Mouse (Mus musculus) MEL (cell line): ENCODE measurements at regions not wholly inside any gene's neighbourhood (a gene's known extent, or its start where the extent isn't known, plus 50 kb on each side); places are given as distances from the start of the nearest gene placed in this dataset.

Source experiments
- DNase-seq: peaks from one replicate; pipeline ENCODE4 v3.0.0; 2011; ENCODE audit warnings: low read depth, low spot score
- H3K27ac ChIP-seq: 2 replicates; pipeline ENCODE4 v1.5.1; 2012; ENCODE audit warnings: low read depth, mild to moderate bottlenecking, control low read depth, low read length, moderate library complexity; ENCODE audit not compliant: control insufficient read depth
- H3K27me3 ChIP-seq, 2 experiments: fragments of 150-350 bp in 1 of 2; sonication (generic) in 1 of 2; 2 replicates each; pipeline ENCODE4 v1.6.1; 2012; ENCODE audit warnings: low read length in 2 of 2, mild to moderate bottlenecking in 2 of 2, improper control_type of control experiment in 1 of 2, moderate library complexity in 1 of 2; ENCODE audit not compliant: insufficient read depth in 2 of 2, control insufficient read depth in 1 of 2
- H3K36me3 ChIP-seq, 2 experiments: 2 replicates each; pipeline ENCODE4 v1.6.1; 2012 to 2014; ENCODE audit warnings: low read length in 2 of 2, improper control_type of control experiment in 1 of 2, inconsistent platforms in 1 of 2, mild to moderate bottlenecking in 1 of 2; ENCODE audit not compliant: insufficient read depth in 2 of 2, control insufficient read depth in 1 of 2
- H3K4me1 ChIP-seq, 2 experiments: fragments of 150-350 bp in 1 of 2; sonication (generic) in 1 of 2; 2 replicates each; pipeline ENCODE4 v1.6.1; 2012; ENCODE audit warnings: low read length in 2 of 2, improper control_type of control experiment in 1 of 2, mild to moderate bottlenecking in 1 of 2; ENCODE audit not compliant: insufficient read depth in 2 of 2, control insufficient read depth in 1 of 2
- H3K4me3 ChIP-seq, 2 experiments: fragments of 150-350 bp in 1 of 2; sonication (generic) in 1 of 2; 2 replicates each; pipeline ENCODE4 v1.5.1; 2012; ENCODE audit warnings: low read depth in 2 of 2, low read length in 2 of 2, mild to moderate bottlenecking in 2 of 2, moderate library complexity in 2 of 2, control low read depth in 1 of 2, improper control_type of control experiment in 1 of 2; ENCODE audit not compliant: control insufficient read depth in 1 of 2, insufficient read depth in 1 of 2
- H3K79me2 ChIP-seq: 2 replicates; pipeline ENCODE4 v1.6.1; 2012; ENCODE audit warnings: mild to moderate bottlenecking, low read length, moderate library complexity; ENCODE audit not compliant: control insufficient read depth, poor library complexity, insufficient read depth
- H3K9ac ChIP-seq: 2 replicates; pipeline ENCODE4 v1.6.1; 2012; ENCODE audit warnings: low read depth, mild to moderate bottlenecking, control low read depth, low read length, moderate library complexity; ENCODE audit not compliant: control insufficient read depth, poor library complexity, severe bottlenecking
- H3K9me3 ChIP-seq: fragments of 150-350 bp; sonication (generic); replicated peaks from 2 replicates; pipeline ENCODE4 v1.6.1; 2012; ENCODE audit warnings: mild to moderate bottlenecking, low read length, improper control_type of control experiment, moderate library complexity; ENCODE audit not compliant: insufficient read depth
- CHD2 ChIP-seq: IDR thresholded peaks from 2 replicates; pipeline ENCODE4 v1.6.1; 2011; ENCODE audit warnings: low read length, improper control_type of control experiment
- ELF1 ChIP-seq: IDR thresholded peaks from 2 replicates; pipeline ENCODE4 v1.6.1; 2014; ENCODE audit warnings: low read depth, mild to moderate bottlenecking, inconsistent platforms, low read length, improper control_type of control experiment, moderate library complexity
- EP300 ChIP-seq, 2 experiments: IDR thresholded peaks; 2 replicates each; pipeline ENCODE4 v1.6.1; 2011; ENCODE audit warnings: improper control_type of control experiment in 2 of 2, low read length in 2 of 2, low read depth in 1 of 2, mild to moderate bottlenecking in 1 of 2
- GABPA ChIP-seq: IDR thresholded peaks from 2 replicates; pipeline ENCODE4 v1.6.1; 2012; ENCODE audit warnings: low read depth, mild to moderate bottlenecking, inconsistent platforms, low read length, improper control_type of control experiment, moderate library complexity
- GATA1 ChIP-seq: IDR thresholded peaks from 2 replicates; pipeline ENCODE4 v1.6.1; 2011; ENCODE audit warnings: low read depth, low read length, improper control_type of control experiment
- HCFC1 ChIP-seq: IDR thresholded peaks from 2 replicates; pipeline ENCODE4 v1.6.1; 2012; ENCODE audit warnings: low read depth, mild to moderate bottlenecking, inconsistent platforms, low read length, improper control_type of control experiment, moderate library complexity
- MAZ ChIP-seq: IDR thresholded peaks from 2 replicates; pipeline ENCODE4 v1.6.1; 2012; ENCODE audit warnings: low read depth, mild to moderate bottlenecking, inconsistent platforms, low read length, improper control_type of control experiment
- MEF2A ChIP-seq: IDR thresholded peaks from 2 replicates; pipeline ENCODE4 v1.6.1; 2014; ENCODE audit warnings: low read depth, mild to moderate bottlenecking, inconsistent platforms, low read length, improper control_type of control experiment; ENCODE audit not compliant: poor library complexity, insufficient replicate concordance, severe bottlenecking; ENCODE audit errors: extremely low read depth
- MXI1 ChIP-seq: IDR thresholded peaks from 2 replicates; pipeline ENCODE4 v1.6.1; 2011; ENCODE audit warnings: mild to moderate bottlenecking, low read depth, low read length, improper control_type of control experiment
- MYB ChIP-seq: IDR thresholded peaks from 2 replicates; pipeline ENCODE4 v1.6.1; 2011; ENCODE audit warnings: mild to moderate bottlenecking, low read depth, low read length, improper control_type of control experiment
- MYC ChIP-seq: IDR thresholded peaks from 2 replicates; pipeline ENCODE4 v1.6.1; 2011; ENCODE audit warnings: low read depth, mild to moderate bottlenecking, low read length, improper control_type of control experiment, moderate library complexity
- POLR2A ChIP-seq, 2 experiments: IDR thresholded peaks; 2 replicates each; pipeline ENCODE4 v1.6.1; 2011 to 2012; ENCODE audit warnings: low read length in 2 of 2, mild to moderate bottlenecking in 2 of 2, control low read depth in 1 of 2, improper control_type of control experiment in 1 of 2, low read depth in 1 of 2, moderate library complexity in 1 of 2; ENCODE audit not compliant: control insufficient read depth in 1 of 2, insufficient read depth in 1 of 2, poor library complexity in 1 of 2
- POLR2AphosphoS5 ChIP-seq: IDR thresholded peaks from 2 replicates; pipeline ENCODE4 v1.6.1; 2012; ENCODE audit warnings: low read depth, borderline replicate concordance, mild to moderate bottlenecking, inconsistent platforms, low read length, moderate library complexity, mixed read lengths
- RAD21 ChIP-seq: IDR thresholded peaks from 2 replicates; pipeline ENCODE4 v1.6.1; 2011; ENCODE audit warnings: mild to moderate bottlenecking, low read depth, low read length, improper control_type of control experiment
- RCOR1 ChIP-seq: IDR thresholded peaks from 2 replicates; pipeline ENCODE4 v1.6.1; 2012; ENCODE audit warnings: low read depth, mild to moderate bottlenecking, inconsistent platforms, low read length, improper control_type of control experiment
- SMC3 ChIP-seq: IDR thresholded peaks from 2 replicates; pipeline ENCODE4 v1.6.1; 2011; ENCODE audit warnings: low read depth, low read length, improper control_type of control experiment
- TAL1 ChIP-seq: IDR thresholded peaks from 2 replicates; pipeline ENCODE4 v1.6.1; 2012; ENCODE audit warnings: mild to moderate bottlenecking, inconsistent platforms, low read length, moderate library complexity, mixed read lengths
- TBP ChIP-seq: IDR thresholded peaks from 2 replicates; pipeline ENCODE4 v1.8.0; 2011; ENCODE audit warnings: low read depth, low read length, improper control_type of control experiment
- TCF12 ChIP-seq: IDR thresholded peaks from 2 replicates; pipeline ENCODE4 v1.6.1; 2014; ENCODE audit warnings: low read depth, mild to moderate bottlenecking, inconsistent platforms, low read length, improper control_type of control experiment, moderate library complexity
- UBTF ChIP-seq: IDR thresholded peaks from 2 replicates; pipeline ENCODE4 v1.6.1; 2012; ENCODE audit warnings: low read depth, mild to moderate bottlenecking, inconsistent platforms, low read length, improper control_type of control experiment, moderate library complexity, borderline replicate concordance; ENCODE audit not compliant: insufficient read depth
- USF2 ChIP-seq, 2 experiments: IDR thresholded peaks; 2 replicates each; pipeline ENCODE4 v1.6.1; 2011 to 2012; ENCODE audit warnings: improper control_type of control experiment in 2 of 2, low read length in 2 of 2, borderline replicate concordance in 1 of 2, inconsistent platforms in 1 of 2, low read depth in 1 of 2, mild to moderate bottlenecking in 1 of 2; ENCODE audit not compliant: insufficient read depth in 1 of 2
- ZC3H11A ChIP-seq: IDR thresholded peaks from 2 replicates; pipeline ENCODE4 v1.6.1; 2012; ENCODE audit warnings: low read depth, mild to moderate bottlenecking, inconsistent platforms, low read length, improper control_type of control experiment
- ZKSCAN1 ChIP-seq: IDR thresholded peaks from 2 replicates; pipeline ENCODE4 v1.6.1; 2012; ENCODE audit warnings: low read depth, mild to moderate bottlenecking, inconsistent platforms, low read length, improper control_type of control experiment, moderate library complexity
- ZMIZ1 ChIP-seq: IDR thresholded peaks from 2 replicates; pipeline ENCODE4 v1.6.1; 2012; ENCODE audit warnings: low read depth, mild to moderate bottlenecking, inconsistent platforms, low read length, improper control_type of control experiment, moderate library complexity

DNA sequence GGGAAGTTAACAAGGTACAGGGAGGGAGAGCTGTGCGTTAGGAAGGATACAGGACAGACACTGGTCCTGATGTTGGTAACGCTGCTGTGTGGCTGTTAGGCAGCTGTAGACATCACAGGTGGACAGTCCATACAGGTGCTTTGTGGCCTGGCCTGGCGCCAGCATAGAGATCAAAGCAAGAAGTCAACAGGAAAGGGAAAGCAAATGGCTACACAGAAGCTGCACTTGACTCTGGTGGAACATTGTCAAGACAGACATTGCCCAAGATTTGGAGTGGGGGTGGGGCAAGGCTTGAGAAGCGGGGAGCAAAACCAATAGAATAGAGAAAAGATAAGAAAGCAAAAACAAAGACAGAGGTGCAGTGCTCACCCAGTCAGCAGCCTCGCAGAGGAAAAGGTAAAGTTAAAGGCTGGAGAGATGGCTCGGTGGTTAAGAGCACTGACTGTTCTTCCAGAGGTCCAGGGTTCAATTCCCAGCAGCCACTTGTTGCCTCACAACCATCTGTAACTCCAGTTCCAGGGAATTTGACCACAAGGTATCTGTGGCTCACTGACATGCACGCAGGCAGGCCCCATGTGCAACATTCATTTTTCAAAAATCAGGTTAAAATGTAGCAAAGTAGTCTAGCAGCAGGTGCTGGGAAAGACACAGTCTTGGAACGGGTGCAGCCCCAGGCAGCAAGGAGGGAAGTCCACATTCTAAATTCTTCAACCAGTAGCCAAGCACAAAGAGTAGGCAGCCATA, 147.3 kb upstream of the A530016L24Rik start:
- H3K27me3 ChIP-seq: no peaks in the 10 kb centered on the region
- H3K79me2 ChIP-seq: no peaks in the 10 kb centered on the region
- H3K9ac ChIP-seq: no peak overlapping the region
- peaks cover 2% of the 10 kb centered on the region; the same call in 1 of the 2 replicates for H3K9me3 ChIP-seq
- no peaks in the 10 kb centered on the region for H3K36me3 ChIP-seq
- no peaks in the 10 kb centered on the region for H3K4me1 ChIP-seq
- no peak for DNase-seq
- TF ChIP-seq TBP (0 out of 2 replicates have a peak, but pooled peaks have one; percentile 14), EP300 (IDR thresholded peaks at IDR 0.05; ENCODE audit: low read depth in 1 of 2, low read length in 2 of 2) (no peak)
- no peak overlapping the region for H3K27ac ChIP-seq
- no peak overlapping the region for H3K4me3 ChIP-seq

GRCm38 (mm10) chr12:112343064-112343463, 146.2 kb upstream of the A530016L24Rik start:
- Histone ChIP-seq H3K27ac (no peak overlapping the region), H3K4me1 (no peaks in the 10 kb centered on the region), H3K9ac (no peak overlapping the region)
- no peak for TF ChIP-seq HCFC1
- no peak for TF ChIP-seq MAZ
- no peak for TF ChIP-seq MYC
- TF ChIP-seq MEF2A: no peak
- no peak for TF ChIP-seq ELF1
- no peak for TF ChIP-seq TAL1
- no peak for TF ChIP-seq SMC3
- TF ChIP-seq RCOR1: no peak
- TF ChIP-seq, all 39 proteins: peak for 0
- Histone ChIP-seq H3K27me3 (no peaks in the 10 kb centered on the region), H3K36me3 (no peaks in the 10 kb centered on the region), H3K4me3 (no peak overlapping the region), H3K9me3 (peaks cover 2% of the 10 kb centered on the region; the same call in 1 of the 2 replicates), H3K79me2 (no peaks in the 10 kb centered on the region)
- DNase-seq: no peak

DNA sequence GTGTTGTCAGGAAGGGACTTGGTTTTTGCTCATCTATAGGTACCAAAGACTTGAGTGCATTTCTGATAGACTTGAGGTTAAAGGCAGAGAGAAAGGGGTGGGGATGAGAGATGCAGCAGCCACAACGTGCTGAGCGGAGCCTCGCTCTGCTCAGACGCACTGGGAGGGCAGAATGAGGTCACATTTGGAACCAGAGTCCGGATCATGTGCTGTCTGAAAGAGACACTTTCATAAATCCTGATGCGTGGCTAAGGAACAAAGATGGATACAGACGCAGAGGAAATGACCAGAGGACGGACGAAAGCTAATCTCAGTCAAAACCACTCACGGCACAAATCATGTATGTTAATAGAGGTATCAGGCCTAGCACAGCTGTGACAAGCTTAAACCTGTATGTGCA, 145.0 kb upstream of the A530016L24Rik start:
- Histone ChIP-seq H3K4me3 (no peak overlapping the region), H3K27me3 (no peaks in the 10 kb centered on the region), H3K4me1 (no peaks in the 10 kb centered on the region), H3K27ac (no peak overlapping the region), H3K9ac (no peak overlapping the region)
- no peak for DNase-seq
- TF ChIP-seq TBP (no peak), GATA1 (no peak), UBTF (no peak), MEF2A (no peak), TCF12 (no peak), ZC3H11A (no peak), RCOR1 (no peak), MXI1 (no peak), ZKSCAN1 (no peak), MYB (no peak), MAZ (no peak), GABPA (no peak), CHD2 (no peak), RAD21 (no peak), USF2 (IDR thresholded peaks at IDR 0.05; ENCODE audit: borderline replicate concordance in 1 of 2, insufficient read depth in 1 of 2, low read depth in 1 of 2, low read length in 2 of 2) (no peak), POLR2AphosphoS5 (no peak), ELF1 (no peak), ZMIZ1 (no peak), POLR2A (IDR thresholded peaks at IDR 0.05; ENCODE audit: control insufficient read depth in 1 of 2, insufficient read depth in 1 of 2, low read depth in 1 of 2, low read length in 2 of 2, poor library complexity in 1 of 2) (no peak), EP300 (IDR thresholded peaks at IDR 0.05; ENCODE audit: low read depth in 1 of 2, low read length in 2 of 2) (no peak)
- TF ChIP-seq, all 39 proteins: peak for 0
- H3K36me3 ChIP-seq: no peaks in the 10 kb centered on the region
- peaks cover 2% of the 10 kb centered on the region; the same call in 1 of the 2 replicates for H3K9me3 ChIP-seq
- H3K79me2 ChIP-seq: no peaks in the 10 kb centered on the region
